Mouse (Mus musculus) WW6 (cell line): ENCODE measurements around the gene Zbtb34.
A peak's percentile ranks its signal among the peaks of the same experiment; 100 is the strongest.

Experiments
- DNase-seq: peaks from one replicate; pipeline ENCODE4 v3.0.0-alpha.2; 2013; ENCODE audit warnings: low read depth, low spot score

The Zbtb34 gene

GRCm38 (mm10) chr2:33446796-33447195 lies 15.7 kb upstream of the Zbtb34 start:
- DNase-seq: no peak

GRCm38 (mm10) chr2:33445741-33446140 lies 14.6 kb upstream of the Zbtb34 start:
- DNase-seq: no peak

GRCm38 (mm10) chr2:33444862-33445261 lies 13.7 kb upstream of the Zbtb34 start:
- DNase-seq: no peak

GRCm38 (mm10) chr2:33444358-33444757 lies 13.2 kb upstream of the Zbtb34 start:
- DNase-seq: no peak

GRCm38 (mm10) chr2:33442701-33443100 lies 11.6 kb upstream of the Zbtb34 start:
- DNase-seq: no peak

GRCm38 (mm10) chr2:33440893-33441292 lies 9.8 kb upstream of the Zbtb34 start:
- no peak for DNase-seq

GRCm38 (mm10) chr2:33439980-33440670 lies 9.0 kb upstream of the Zbtb34 start:
- no peak for DNase-seq

- no peak for DNase-seq
Observed at GRCm38 (mm10) chr2:33439471-33439881, 8.4 kb upstream of the Zbtb34 start.

- DNase-seq: no peak
Observed at GRCm38 (mm10) chr2:33438377-33438776, 7.3 kb upstream of the Zbtb34 start.

GRCm38 (mm10) chr2:33437184-33437583 lies 6.1 kb upstream of the Zbtb34 start:
- no peak for DNase-seq

GRCm38 (mm10) chr2:33436035-33436580 lies 5.0 kb upstream of the Zbtb34 start:
- no peak for DNase-seq

- DNase-seq: no peak
Observed at GRCm38 (mm10) chr2:33435036-33435650, 4.0 kb upstream of the Zbtb34 start.

GRCm38 (mm10) chr2:33432877-33433276 lies 1.8 kb upstream of the Zbtb34 start:
- no peak for DNase-seq

- no peak for DNase-seq
Observed at GRCm38 (mm10) chr2:33430081-33430770, 898 bp downstream of the Zbtb34 start.

GRCm38 (mm10) chr2:33429339-33429738 lies 1.8 kb downstream of the Zbtb34 start:
- no peak for DNase-seq

GRCm38 (mm10) chr2:33426640-33427398 lies 4.3 kb downstream of the Zbtb34 start:
- no peak for DNase-seq

GRCm38 (mm10) chr2:33417454-33417853 lies 13.7 kb downstream of the Zbtb34 start:
- DNase-seq: no peak

GRCm38 (mm10) chr2:33414019-33414418 lies 17.1 kb downstream of the Zbtb34 start:
- no peak for DNase-seq

GRCm38 (mm10) chr2:33412111-33412510 lies 19.0 kb downstream of the Zbtb34 start:
- no peak for DNase-seq

GRCm38 (mm10) chr2:33403511-33404003 lies 27.6 kb downstream of the Zbtb34 start:
- DNase-seq: no peak

GRCm38 (mm10) chr2:33402638-33403037 lies 28.5 kb downstream of the Zbtb34 start:
- no peak for DNase-seq

- peak; percentile 31 for DNase-seq
Observed at GRCm38 (mm10) chr2:33402236-33402635, 28.9 kb downstream of the Zbtb34 start.
